Mouse (Mus musculus) megakaryocyte progenitor cell, adult 5-6 weeks (primary cell): ENCODE measurements around the gene Bmi1. TPM values are rescaled to one million over a fixed set of nuclear protein-coding genes. Genes with fewer than 3 reads are reported as not detected.
A peak's percentile ranks its signal among the peaks of the same experiment; 100 is the strongest.

Experiments
- ATAC-seq: replicated peaks from 2 replicates; pipeline ENCODE4 v1.8.0; 2016; ENCODE audit warnings: mild to moderate bottlenecking, moderate TSS enrichment, inconsistent platforms; ENCODE audit not compliant: poor library complexity
- total RNA-seq, 2 experiments: library from RNA; stranded (forward) in 1 of 2; stranded (reverse) in 1 of 2; fragments of 157-497, 149-512 nt in 1 of 2; fragments of 200-1000 nt in 1 of 2; gene quantifications; 2 replicates each; pipeline versions ENCODE4 v1.2.3 to v1.2.4; 2015 to 2017

Bmi1 gene
- total RNA-seq, 2 experiments from 2014 or later = 37.4 to 53.2 TPM

DNA sequence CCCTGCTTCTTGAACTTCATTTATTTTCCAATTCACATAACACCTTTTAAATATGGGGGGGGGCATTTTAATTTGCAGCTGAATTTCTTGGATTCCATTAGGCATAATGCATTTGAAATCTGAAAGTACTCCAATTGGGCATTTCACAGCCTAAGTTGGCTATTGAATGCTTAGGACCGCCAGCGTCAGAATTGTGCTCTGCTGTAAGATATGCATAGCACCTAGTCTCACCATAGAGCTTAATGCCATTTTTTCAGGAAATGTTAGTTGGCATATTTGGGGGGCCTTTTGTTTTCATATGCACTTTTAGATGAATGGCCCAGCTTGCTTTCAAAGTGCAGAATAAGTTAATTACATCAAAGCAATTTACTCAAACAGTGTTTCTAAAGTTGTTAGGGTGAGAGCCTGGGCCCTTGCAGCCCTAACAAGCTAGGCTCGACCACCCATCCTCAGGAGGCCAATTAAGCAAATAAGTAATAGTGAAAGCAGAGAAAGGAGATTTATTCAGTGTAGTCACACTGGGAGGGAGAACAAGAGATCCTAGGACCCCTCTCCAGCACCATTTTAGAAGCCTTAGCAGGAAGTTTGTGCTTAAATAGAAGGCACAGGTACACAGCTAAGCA lies 45.5 kb downstream of the Bmi1 start:
- no peak for ATAC-seq

DNA sequence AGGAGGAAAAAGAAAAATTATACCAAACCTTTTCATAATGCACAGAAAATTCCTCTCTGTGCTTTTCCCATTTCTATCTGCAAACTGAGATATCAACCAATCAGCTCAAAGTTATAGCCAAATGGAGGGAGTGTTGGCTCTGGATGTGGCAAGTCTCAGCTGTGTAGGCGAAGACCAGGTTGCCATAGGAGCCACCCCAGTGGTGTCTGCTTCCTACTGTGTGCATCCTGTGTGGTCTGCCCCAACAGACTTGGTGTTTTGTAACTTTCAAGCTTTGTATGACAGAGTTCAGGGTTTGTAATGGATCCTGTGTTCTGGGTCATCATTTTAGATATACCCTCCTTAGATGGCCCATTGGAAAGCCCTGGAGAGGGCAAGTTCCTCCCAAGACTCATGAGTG lies 47.6 kb downstream of the Bmi1 start:
- ATAC-seq = peak; percentile 95

DNA sequence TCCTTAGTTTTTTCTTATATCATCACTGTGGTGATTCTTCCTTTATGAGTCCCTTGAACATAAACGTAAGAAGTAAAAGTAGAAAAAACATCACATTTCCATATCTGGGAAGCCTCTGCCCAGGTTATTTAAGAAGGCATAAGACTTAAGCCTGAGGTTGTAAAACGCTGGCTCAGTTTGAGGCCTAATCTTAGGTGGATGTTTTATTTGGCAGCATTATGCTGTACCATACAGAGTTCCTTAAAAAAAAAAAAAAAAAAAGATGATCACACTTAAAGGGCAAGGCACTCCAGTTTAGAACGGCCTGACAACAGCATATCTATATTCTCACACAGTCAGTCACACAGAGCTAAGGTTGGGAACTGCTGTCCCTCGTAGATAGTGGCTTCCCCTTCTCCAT lies 49.1 kb downstream of the Bmi1 start:
- ATAC-seq = no peak

DNA sequence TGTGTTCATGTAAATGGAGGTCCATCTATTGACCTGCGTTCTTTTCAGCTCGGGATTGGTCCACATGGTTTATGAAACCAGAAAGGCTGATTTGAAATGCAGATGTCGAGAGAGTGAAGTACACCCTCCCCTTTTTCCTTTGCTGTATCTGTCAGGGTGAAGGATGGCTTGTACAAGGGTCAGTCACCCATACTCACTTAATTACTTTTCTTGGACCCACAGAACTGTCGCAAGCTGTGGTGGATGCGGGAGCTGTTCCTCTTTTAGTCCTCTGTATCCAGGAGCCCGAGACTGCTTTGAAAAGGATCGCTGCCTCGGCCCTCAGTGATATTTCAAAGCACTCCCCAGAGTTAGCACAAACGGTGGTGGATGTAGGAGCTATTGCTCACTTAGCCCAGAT lies 54.9 kb downstream of the Bmi1 start:
- no peak for ATAC-seq

DNA sequence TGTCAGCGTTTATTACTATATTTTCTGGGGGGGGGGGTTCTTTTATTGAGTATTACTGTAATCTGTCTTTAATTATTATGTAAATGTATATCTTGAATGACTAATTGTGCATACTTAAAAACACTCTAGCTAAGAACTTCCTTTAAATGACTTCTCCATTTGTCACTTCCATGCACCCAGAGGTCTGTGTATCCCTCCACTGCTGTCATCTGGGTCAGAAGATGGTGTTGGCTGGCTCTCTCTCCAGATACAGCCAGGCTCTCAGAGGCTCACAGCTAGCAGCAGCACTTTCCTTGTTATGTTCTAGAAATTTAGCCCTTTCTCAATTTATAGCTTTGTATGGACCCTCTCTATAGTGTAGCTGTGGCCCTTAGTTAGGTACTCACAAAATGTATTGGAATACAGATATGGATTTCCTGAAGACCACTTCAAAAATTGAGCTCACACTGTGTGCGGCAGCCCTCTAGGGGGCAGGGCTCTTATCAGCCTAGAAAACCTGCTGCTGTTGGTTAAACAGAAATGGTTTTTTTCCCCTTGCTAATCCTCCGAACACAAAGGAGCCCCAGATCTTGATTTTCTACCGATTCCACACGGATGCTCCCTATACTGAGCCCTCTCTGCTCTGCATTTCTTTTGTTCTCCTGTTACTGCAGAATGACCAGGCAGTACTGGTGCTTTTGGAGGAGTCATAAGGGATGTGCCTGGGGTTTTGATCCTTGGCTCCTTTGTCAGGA lies 57.7 kb downstream of the Bmi1 start:
- peak; percentile 86 for ATAC-seq

Other genes with a start within 250 kb of the Bmi1 start
- 139 and 147 TPM in 2 replicates for gene Commd3, start 4.6 kb upstream of the Bmi1 start, total RNA-seq (2015)
- gene Commd3, start 4.6 kb upstream of the Bmi1 start, total RNA-seq (2017) = 169 and 175 TPM in 2 replicates
- not detected in 2 replicates for gene Spag6, start 17.0 kb downstream of the Bmi1 start, total RNA-seq (2015)
- not detected in 2 replicates for gene Spag6, start 17.0 kb downstream of the Bmi1 start, total RNA-seq (2017)